Mouse (Mus musculus): ENCODE results near the gene Slc8a3. TPM values are rescaled to one million over a fixed set of nuclear protein-coding genes. Genes with fewer than 3 reads are reported as not detected.

Slc8a3 gene
- polyA plus RNA-seq, 1 experiment from 2014 or later = 0.58 TPM

DNA sequence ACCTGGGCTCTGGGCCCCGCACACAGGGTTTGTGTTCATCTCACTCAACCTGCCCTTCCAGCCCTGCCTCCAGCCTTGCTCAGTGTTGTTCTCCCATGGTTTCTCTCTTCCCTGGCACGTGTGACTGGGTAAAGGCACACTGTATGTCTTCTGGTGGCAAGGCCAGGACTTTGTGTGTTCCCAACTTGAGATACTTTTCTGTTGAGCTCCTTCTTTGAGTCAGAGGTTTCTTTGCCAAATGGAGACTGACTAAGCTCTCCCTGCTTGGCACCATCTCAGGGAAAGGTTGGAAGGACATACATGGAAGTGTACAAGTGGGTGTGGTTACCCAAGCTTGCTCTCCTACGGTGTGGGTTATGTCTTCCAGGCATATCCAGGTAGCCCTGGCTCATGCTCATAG is 169.8 kb downstream of the Slc8a3 start:
- ATAC-seq (replicated peaks; ENCODE audit: insufficient number of reproducible peaks, low FRiP score, low TSS enrichment, low read depth) (no peak), DNase-seq (ENCODE audit: low spot score) (no peak)
- H3K27me3 ChIP-seq (ENCODE audit: control insufficient read depth, insufficient read depth, low read length) = no peaks in the 10 kb centered on the region
- 70% methylated on average over 3 of the region's 3 CpGs for WGBS
- H3K27ac ChIP-seq (replicated peaks; ENCODE audit: low read depth, low read length) = no peak overlapping the region
- H3K4me3 ChIP-seq (ENCODE audit: low read depth, low read length) = no peak overlapping the region
- H3K9me3 ChIP-seq (replicated peaks; ENCODE audit: control insufficient read depth, low read length) = no peaks in the 10 kb centered on the region
- H3K36me3 ChIP-seq (replicated peaks; ENCODE audit: control insufficient read depth, insufficient read depth, low read depth, low read length) = no peaks in the 10 kb centered on the region
- H3K4me2 ChIP-seq (ENCODE audit: low read depth, low read length) = no peak overlapping the region
- H3K9ac ChIP-seq (replicated peaks; ENCODE audit: low read length) = no peak overlapping the region
- H3K4me1 ChIP-seq (ENCODE audit: control insufficient read depth, insufficient read depth, low read length) = no peaks in the 10 kb centered on the region; the same call in 1 of the 2 replicates

DNA sequence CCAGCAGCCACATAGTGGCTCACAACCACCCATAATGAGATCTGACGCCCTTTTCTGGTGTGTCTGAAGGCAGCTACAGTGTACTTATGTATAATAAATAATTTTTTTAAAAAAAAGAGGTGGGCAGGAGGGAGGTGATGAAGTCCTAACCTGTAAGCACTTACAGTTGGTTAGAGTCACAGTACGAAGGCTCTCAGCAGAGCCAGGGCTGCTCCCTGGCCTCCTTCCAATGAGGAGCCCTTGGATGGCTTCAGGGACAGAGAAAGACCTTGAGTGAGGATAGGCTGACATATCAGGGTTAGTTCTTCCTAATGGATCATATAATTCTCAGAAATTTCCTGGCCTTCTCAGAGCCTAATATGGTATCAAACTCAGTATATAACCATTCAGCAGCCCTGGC is 171.7 kb downstream of the Slc8a3 start:
- Histone ChIP-seq H3K36me3 (replicated peaks; ENCODE audit: control insufficient read depth, insufficient read depth, low read depth, low read length) (no peaks in the 10 kb centered on the region), H3K4me3 (ENCODE audit: low read depth, low read length) (no peak overlapping the region), H3K27me3 (ENCODE audit: control insufficient read depth, insufficient read depth, low read length) (no peaks in the 10 kb centered on the region), H3K9ac (replicated peaks; ENCODE audit: low read length) (no peak overlapping the region), H3K27ac (replicated peaks; ENCODE audit: low read depth, low read length) (no peak overlapping the region), H3K9me3 (replicated peaks; ENCODE audit: control insufficient read depth, low read length) (no peaks in the 10 kb centered on the region), H3K4me1 (ENCODE audit: control insufficient read depth, insufficient read depth, low read length) (no peaks in the 10 kb centered on the region; the same call in 1 of the 2 replicates), H3K4me2 (ENCODE audit: low read depth, low read length) (no peak overlapping the region)
- ATAC-seq (replicated peaks; ENCODE audit: insufficient number of reproducible peaks, low FRiP score, low TSS enrichment, low read depth) (no peak), DNase-seq (ENCODE audit: low spot score) (no peak)
- WGBS = 83% methylated on average over 2 of the region's 2 CpGs

DNA sequence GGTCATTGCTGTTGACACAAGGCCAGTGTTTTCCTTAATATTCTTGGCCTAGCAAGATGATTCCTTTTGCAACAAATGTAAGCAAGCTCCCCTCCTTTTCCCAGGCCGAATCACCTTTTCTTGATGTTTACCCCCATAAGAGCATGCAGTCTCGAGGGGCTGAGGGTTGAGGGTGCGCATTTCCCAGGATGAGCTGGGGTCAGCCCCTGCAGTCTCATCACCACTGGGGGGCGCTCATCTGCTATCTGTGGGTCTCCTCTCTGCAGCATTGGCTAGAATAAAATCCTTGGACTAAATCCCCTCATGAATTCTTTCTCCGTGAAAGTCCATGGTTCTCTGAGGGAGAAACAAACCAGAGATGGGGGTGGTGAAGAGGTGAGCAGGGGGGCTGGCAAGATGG is 172.1 kb downstream of the Slc8a3 start:
- DNase-seq (ENCODE audit: low spot score) (no peak), ATAC-seq (replicated peaks; ENCODE audit: insufficient number of reproducible peaks, low FRiP score, low TSS enrichment, low read depth) (no peak)
- WGBS = 69% methylated on average over 5 of the region's 5 CpGs
- H3K4me1 ChIP-seq (ENCODE audit: control insufficient read depth, insufficient read depth, low read length) = no peaks in the 10 kb centered on the region
- H3K9me3 ChIP-seq (replicated peaks; ENCODE audit: control insufficient read depth, low read length) = no peaks in the 10 kb centered on the region
- H3K9ac ChIP-seq (replicated peaks; ENCODE audit: low read length) = no peak overlapping the region
- H3K27ac ChIP-seq (replicated peaks; ENCODE audit: low read depth, low read length) = no peak overlapping the region
- no peaks in the 10 kb centered on the region for H3K36me3 ChIP-seq (replicated peaks; ENCODE audit: control insufficient read depth, insufficient read depth, low read depth, low read length)
- no peak overlapping the region for H3K4me3 ChIP-seq (ENCODE audit: low read depth, low read length)
- no peak overlapping the region for H3K4me2 ChIP-seq (ENCODE audit: low read depth, low read length)
- H3K27me3 ChIP-seq (ENCODE audit: control insufficient read depth, insufficient read depth, low read length) = no peaks in the 10 kb centered on the region

DNA sequence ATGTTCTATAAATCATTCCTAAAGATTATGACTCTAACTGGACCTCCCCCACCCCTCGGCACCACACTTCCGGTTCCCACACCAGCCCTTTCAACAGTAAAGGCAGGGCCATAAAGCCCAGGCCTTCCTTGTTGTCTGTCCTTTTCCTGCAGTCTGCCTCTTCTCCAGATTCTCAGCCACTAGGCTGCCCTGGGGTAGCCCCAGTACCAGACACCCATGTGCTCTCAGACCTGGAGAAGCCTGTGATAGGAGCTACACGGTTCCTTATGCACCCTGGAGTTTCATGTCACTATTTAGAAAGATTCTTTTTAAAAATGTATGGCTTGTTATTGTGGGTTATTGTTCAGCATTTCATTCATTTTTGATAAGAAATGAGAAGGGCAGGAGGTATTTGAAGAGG is 172.6 kb downstream of the Slc8a3 start:
- H3K27ac ChIP-seq (replicated peaks; ENCODE audit: low read depth, low read length) = no peak overlapping the region
- DNase-seq (ENCODE audit: low spot score) (no peak), ATAC-seq (replicated peaks; ENCODE audit: insufficient number of reproducible peaks, low FRiP score, low TSS enrichment, low read depth) (no peak)
- no peaks in the 10 kb centered on the region for H3K9me3 ChIP-seq (replicated peaks; ENCODE audit: control insufficient read depth, low read length)
- H3K4me3 ChIP-seq (ENCODE audit: low read depth, low read length) = no peak overlapping the region
- 86% methylated on average over 3 of the region's 3 CpGs for WGBS
- H3K36me3 ChIP-seq (replicated peaks; ENCODE audit: control insufficient read depth, insufficient read depth, low read depth, low read length) = no peaks in the 10 kb centered on the region
- H3K9ac ChIP-seq (replicated peaks; ENCODE audit: low read length) = no peak overlapping the region
- H3K4me1 ChIP-seq (ENCODE audit: control insufficient read depth, insufficient read depth, low read length) = no peaks in the 10 kb centered on the region
- no peaks in the 10 kb centered on the region for H3K27me3 ChIP-seq (ENCODE audit: control insufficient read depth, insufficient read depth, low read length)
- H3K4me2 ChIP-seq (ENCODE audit: low read depth, low read length) = no peak overlapping the region

DNA sequence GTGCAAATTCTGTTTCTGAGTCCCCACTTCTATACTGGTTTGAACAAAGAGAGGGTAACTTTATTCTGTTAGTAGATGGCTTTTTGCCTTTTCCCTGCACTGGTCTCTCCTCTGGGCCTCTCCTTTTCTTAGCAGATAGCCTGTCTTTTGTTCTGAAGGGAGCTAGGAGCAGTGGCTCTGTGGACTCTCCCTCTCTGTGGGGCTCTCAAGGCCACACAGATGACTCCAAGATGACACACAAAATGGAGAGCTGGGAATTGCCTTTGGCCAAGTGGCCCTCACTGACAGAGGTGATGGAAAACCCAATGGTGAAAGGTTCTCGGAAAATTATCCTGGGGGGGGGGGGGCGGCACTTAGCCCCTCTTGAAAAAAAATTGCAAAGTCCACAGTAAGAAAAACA is 173.0 kb downstream of the Slc8a3 start:
- H3K27ac ChIP-seq (replicated peaks; ENCODE audit: low read depth, low read length) = no peak overlapping the region
- H3K4me2 ChIP-seq (ENCODE audit: low read depth, low read length) = no peak overlapping the region
- H3K4me3 ChIP-seq (ENCODE audit: low read depth, low read length) = no peak overlapping the region
- no peaks in the 10 kb centered on the region for H3K27me3 ChIP-seq (ENCODE audit: control insufficient read depth, insufficient read depth, low read length)
- ATAC-seq (replicated peaks; ENCODE audit: insufficient number of reproducible peaks, low FRiP score, low TSS enrichment, low read depth) (no peak), DNase-seq (ENCODE audit: low spot score) (no peak)
- H3K9me3 ChIP-seq (replicated peaks; ENCODE audit: control insufficient read depth, low read length) = no peaks in the 10 kb centered on the region
- no peak overlapping the region for H3K9ac ChIP-seq (replicated peaks; ENCODE audit: low read length)
- H3K4me1 ChIP-seq (ENCODE audit: control insufficient read depth, insufficient read depth, low read length) = no peaks in the 10 kb centered on the region
- no peaks in the 10 kb centered on the region for H3K36me3 ChIP-seq (replicated peaks; ENCODE audit: control insufficient read depth, insufficient read depth, low read depth, low read length)
- WGBS = 91% methylated on average over 2 of the region's 2 CpGs

DNA sequence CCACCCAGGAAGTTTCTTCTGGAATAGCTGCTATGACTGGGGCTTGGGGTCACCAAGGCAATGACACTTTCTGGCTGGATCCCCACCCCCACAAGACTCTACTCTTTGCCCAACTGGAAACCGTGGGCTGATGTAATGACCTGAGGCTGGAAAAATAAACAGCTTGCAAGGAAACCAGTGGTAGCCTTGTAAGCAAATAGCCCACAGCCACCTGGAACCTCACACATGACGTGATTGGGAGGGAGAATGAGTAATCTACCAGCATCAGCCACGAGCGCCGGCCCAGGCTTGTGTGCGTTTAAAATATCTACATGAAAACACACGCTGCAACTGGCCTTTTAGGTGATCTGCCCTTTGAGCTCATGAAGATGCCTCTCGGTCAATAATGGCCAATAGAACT is 176.1 kb downstream of the Slc8a3 start:
- no peak overlapping the region for H3K4me3 ChIP-seq (ENCODE audit: low read depth, low read length)
- 77% methylated on average over 8 of the region's 8 CpGs for WGBS
- H3K4me1 ChIP-seq (ENCODE audit: control insufficient read depth, insufficient read depth, low read length) = no peaks in the 10 kb centered on the region
- DNase-seq (ENCODE audit: low spot score) (no peak), ATAC-seq (replicated peaks; ENCODE audit: insufficient number of reproducible peaks, low FRiP score, low TSS enrichment, low read depth) (no peak)
- no peaks in the 10 kb centered on the region for H3K36me3 ChIP-seq (replicated peaks; ENCODE audit: control insufficient read depth, insufficient read depth, low read depth, low read length)
- H3K27me3 ChIP-seq (ENCODE audit: control insufficient read depth, insufficient read depth, low read length) = no peaks in the 10 kb centered on the region
- no peak overlapping the region for H3K9ac ChIP-seq (replicated peaks; ENCODE audit: low read length)
- H3K4me2 ChIP-seq (ENCODE audit: low read depth, low read length) = no peak overlapping the region
- no peaks in the 10 kb centered on the region for H3K9me3 ChIP-seq (replicated peaks; ENCODE audit: control insufficient read depth, low read length)
- no peak overlapping the region for H3K27ac ChIP-seq (replicated peaks; ENCODE audit: low read depth, low read length)

DNA sequence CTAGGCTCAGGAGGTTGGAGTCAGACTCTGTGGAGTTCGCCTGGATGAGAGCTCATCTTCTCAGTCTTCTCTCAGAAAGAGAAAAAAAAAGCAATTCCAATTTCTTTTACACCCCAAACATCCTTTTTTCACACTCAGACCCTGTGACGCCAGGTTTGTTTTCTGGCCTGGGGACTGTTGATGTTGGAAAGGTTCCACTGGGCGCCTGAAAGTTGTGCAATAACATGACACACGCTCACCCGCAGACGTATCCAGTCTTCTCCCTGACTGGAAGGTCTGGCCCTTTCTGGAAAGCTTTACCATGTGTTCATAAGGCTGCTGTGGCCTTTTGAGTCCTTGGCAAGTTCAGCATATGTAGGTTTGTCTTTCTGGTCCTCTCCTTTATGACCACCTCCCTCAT is 177.3 kb downstream of the Slc8a3 start:
- Histone ChIP-seq H3K9ac (replicated peaks; ENCODE audit: low read length) (no peak overlapping the region), H3K4me3 (ENCODE audit: low read depth, low read length) (no peak overlapping the region), H3K4me1 (ENCODE audit: control insufficient read depth, insufficient read depth, low read length) (no peaks in the 10 kb centered on the region), H3K36me3 (replicated peaks; ENCODE audit: control insufficient read depth, insufficient read depth, low read depth, low read length) (no peaks in the 10 kb centered on the region), H3K27me3 (ENCODE audit: control insufficient read depth, insufficient read depth, low read length) (no peaks in the 10 kb centered on the region), H3K27ac (replicated peaks; ENCODE audit: low read depth, low read length) (no peak overlapping the region), H3K9me3 (replicated peaks; ENCODE audit: control insufficient read depth, low read length) (no peaks in the 10 kb centered on the region), H3K4me2 (ENCODE audit: low read depth, low read length) (no peak overlapping the region)
- ATAC-seq (replicated peaks; ENCODE audit: insufficient number of reproducible peaks, low FRiP score, low TSS enrichment, low read depth) (no peak), DNase-seq (ENCODE audit: low spot score) (no peak)
- WGBS = 84% methylated on average over 6 of the region's 6 CpGs

DNA sequence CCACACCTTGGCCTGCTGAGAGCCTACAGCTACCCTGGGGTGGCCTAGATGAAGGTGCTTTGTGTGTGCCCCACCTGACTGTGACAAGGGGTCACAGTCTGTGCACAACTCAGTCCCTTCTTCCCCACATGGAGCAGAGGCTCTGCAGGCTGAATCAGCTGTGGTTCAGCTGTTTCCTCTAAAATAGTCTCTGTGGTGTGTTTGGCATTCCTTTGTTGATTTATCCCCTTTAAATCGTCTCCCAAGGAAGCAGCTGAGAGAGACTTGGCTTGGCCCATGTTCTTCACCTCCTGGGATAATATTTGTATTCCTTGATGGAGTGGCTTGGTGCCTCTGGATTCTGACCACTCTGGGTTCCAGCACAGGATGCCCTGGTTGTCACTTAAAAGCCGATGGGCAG is 180.9 kb downstream of the Slc8a3 start:
- DNase-seq (ENCODE audit: low spot score) = no peak
- ATAC-seq (replicated peaks; ENCODE audit: insufficient number of reproducible peaks, low FRiP score, low TSS enrichment, low read depth) = no peak
- no peak overlapping the region for H3K9ac ChIP-seq (replicated peaks; ENCODE audit: low read length)
- no peak overlapping the region for H3K4me2 ChIP-seq (ENCODE audit: low read depth, low read length)
- 63% methylated on average over 2 of the region's 2 CpGs for WGBS
- no peak overlapping the region for H3K27ac ChIP-seq (replicated peaks; ENCODE audit: low read depth, low read length)
- no peaks in the 10 kb centered on the region for H3K27me3 ChIP-seq (ENCODE audit: control insufficient read depth, insufficient read depth, low read length)
- no peaks in the 10 kb centered on the region for H3K9me3 ChIP-seq (replicated peaks; ENCODE audit: control insufficient read depth, low read length)
- no peaks in the 10 kb centered on the region for H3K4me1 ChIP-seq (ENCODE audit: control insufficient read depth, insufficient read depth, low read length)
- H3K36me3 ChIP-seq (replicated peaks; ENCODE audit: control insufficient read depth, insufficient read depth, low read depth, low read length) = no peaks in the 10 kb centered on the region
- H3K4me3 ChIP-seq (ENCODE audit: low read depth, low read length) = no peak overlapping the region

Measured in embryonic facial prominence, embryonic 11.5 days (tissue).